Mouse (Mus musculus) mouse embryonic stem cell (cell line): Measurements from ENCODE around the gene Asap2.
"Not testable (repeated sequence)": the region's sequence is repeated elsewhere in the genome, so short reads cannot be mapped to it uniquely, and the experiment has no call there.

Experiments
- in situ Hi-C, 2 experiments: fragments of 300-500 bp; cut with MboI; formaldehyde crosslinking; loops; 1 replicate in 1 of 2; 3 replicates in 1 of 2; pipeline ENCODE4 v1.14.3; 2019 to 2020; ENCODE audit warnings: low sequenced_read_pairs in 2 of 2, low pct_unique_long_range_greater_than_20kb in 1 of 2, mixed read lengths in 1 of 2; ENCODE audit not compliant: unreplicated experiment in 1 of 2

The Asap2 gene

DNA sequence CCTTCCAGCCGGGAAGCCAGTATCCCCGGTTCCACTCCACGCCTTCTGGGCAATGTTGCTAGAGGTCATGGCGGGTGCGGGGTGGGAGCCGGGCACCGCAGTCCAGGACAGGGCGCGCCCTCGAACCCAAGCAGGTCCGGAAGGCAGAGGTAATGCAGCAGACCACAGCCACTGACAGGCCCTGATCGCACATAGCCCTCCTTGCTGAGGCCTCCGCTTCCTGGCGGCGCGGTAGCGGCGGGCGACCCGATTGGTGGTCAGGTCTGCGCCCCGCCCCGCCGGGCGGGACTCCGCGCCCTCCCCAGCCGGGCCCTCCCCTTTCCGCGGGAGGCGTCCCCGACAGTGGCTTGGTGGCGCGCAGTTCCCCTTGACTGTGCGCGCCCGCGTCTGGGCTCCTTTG is at the start of gene Asap2:
Gene Asap2 (plus strand): TSS at position 328 of the 400 bp plus-strand sequence.
- in situ Hi-C loops, result not testable (repeated sequence)

DNA sequence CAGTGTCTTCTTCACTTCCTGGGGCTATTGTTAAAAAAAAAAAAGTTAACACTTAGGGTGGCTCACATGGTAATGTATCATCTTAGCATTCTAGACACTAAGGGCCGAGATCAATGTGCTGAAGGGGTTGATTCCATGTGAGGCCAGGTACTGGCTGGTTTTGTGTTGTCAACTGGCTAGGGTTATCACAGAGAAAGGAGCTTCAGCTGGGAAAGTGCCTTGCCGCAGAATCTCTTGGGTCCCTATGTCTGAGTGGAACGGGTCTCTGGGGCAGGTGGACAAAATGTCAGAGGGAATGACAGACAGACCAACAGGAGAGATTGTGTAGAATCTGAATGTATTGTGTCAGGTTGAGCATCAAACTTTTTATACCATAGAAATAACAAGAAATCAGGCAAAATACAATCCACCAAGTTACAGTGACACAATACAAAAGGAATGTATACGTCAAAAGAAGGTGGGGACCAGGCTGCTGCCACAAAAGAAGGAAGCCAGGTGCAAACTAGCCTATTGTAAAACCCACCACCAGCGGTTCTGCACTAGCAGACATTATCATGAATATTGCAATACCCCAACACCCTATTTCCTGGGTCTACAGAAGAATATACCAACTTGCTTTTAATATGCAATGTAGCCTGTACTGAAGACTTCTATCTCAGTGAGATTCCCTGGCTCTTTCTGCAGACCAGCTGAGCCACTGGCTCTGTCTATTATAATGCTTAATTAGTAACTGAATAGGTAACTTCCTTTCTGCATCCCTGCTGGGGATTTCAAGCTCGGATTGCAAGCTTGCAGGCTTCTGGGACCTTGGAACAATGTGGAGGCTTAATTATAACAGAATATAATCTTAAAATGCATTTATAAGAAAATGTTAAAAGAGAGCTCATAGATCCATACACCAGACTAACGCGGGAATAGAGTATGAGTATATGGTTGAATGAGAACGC is 42.9 kb upstream of the Asap2 start:
- in situ Hi-C loops, result not testable (repeated sequence)

DNA sequence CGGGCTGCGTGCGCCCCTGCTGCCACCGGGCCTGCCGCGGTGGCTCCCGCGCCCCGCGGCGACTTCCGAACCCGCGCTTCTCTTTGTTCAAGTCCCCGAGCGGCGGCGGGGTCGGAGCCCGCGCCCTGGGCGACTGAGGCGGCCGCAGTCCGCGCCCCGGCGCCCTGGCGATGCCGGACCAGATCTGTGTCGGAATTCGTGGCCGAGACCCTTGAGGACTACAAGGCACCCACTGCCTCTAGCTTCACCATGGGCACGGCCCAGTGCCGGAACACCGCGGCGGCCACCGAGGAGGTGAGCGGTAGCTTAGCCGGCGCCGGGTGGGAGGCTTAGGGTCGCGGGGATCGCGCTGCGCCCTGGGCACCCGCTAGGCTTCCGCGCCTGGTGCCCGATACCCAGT is 320 bp downstream of the Asap2 start:
- in situ Hi-C loops, result not testable (repeated sequence)

DNA sequence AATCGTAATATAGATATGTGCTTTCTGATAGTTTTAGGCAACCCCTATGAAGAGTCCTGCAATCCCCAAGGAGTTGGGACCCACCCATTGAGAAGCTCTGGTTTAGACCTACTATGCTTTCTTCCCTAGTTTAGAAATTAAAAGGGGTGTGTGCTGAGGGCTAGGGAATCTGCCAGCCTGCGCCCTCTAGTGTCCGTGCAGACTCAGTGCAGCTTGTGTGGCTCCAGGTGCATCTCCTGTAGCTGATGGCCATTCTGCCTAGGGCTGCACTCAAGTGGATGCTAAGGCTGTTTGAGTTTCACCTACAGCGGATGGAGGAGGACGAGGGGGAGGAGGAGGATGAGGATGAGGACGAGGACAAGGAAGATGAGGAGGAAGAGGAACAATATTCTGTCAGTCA is 40.6 kb downstream of the Asap2 start:
- in situ Hi-C loops, result not testable (repeated sequence)

DNA sequence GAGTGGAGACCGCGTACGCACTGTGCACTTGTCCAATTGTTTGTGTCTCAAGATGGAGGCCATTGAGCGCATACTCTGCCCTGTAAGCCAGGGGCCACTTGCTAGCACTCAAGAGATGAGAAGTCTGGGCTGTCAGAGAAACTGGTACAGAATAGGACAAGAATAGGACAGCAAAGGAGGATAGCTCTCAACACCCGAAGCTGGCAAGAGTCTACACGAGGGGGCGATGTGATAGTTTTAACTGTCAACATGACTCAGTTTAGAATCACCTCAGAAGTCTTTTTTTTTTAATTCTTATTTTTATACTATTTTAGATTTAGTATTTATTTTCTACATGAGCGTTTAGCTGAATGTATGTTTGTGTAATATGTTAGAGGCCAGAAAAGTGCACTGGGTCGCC is 56.5 kb downstream of the Asap2 start:
- in situ Hi-C loops, result not testable (repeated sequence)

DNA sequence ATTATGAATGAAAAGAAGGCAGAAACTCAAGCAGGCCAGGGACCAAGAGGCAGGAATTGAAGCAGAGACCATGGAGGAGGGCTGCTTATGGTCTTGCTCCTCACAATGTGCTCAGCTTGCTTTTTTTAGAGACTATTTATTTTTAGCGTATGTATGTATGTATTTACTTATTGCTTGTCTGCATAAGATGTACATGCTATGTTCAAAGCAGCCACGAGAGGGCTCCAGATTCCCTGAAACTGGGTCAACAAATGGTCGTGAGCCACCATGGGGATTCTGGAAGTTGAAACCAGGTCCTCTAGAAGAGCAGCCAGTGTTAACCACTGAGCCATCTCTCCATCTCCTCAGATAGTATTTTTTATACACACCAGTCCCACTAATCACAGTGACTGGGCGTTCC is 85.5 kb downstream of the Asap2 start:
- in situ Hi-C loops, result not testable (repeated sequence)

DNA sequence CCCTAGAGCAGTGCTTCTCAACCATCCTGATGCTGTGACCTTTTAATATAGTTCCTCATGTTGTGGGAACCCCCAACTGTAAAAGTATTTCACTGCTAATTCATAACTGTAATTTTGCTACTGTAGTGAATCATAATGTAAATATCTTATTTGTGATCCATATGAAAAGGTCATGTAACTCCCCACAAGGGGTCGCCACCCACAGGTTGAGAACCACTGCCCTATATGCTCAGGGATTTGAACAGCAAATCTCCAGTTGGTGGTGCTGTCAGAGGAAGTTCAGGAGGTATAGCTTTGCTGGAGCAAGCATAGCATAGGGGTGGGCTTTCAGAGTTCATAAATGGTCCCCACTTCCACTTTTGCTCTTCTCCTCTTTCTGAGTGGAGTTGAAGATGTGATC is 99.9 kb downstream of the Asap2 start:
- in situ Hi-C loops, result loop anchor here in 1 of 2 experiments (10.0 kb wide), 1 partner anchor 175 kb away; no protein-coding TSS in a partner anchor

DNA sequence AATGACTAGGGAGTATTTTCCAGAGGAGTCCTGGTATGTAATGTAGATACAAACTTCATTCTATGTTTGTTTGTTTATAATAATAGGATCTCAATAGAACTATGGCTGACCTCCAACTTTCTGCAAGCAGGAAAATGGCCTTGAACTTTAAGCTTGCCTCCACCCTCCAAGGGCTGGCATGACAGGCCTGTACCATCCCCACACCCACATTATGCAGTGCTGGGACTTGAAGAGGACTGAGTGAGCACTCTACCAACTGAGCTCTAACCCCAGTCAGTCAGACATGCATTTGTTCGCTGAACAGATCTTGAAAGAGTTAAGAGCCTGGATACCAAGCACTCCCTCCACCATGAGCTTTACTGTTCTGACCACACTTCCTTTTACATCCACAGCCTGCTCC is 102.2 kb downstream of the Asap2 start:
- in situ Hi-C loops, result loop anchor here in 1 of 2 experiments (10.0 kb wide), 1 partner anchor 172 kb away; no protein-coding TSS in a partner anchor

DNA sequence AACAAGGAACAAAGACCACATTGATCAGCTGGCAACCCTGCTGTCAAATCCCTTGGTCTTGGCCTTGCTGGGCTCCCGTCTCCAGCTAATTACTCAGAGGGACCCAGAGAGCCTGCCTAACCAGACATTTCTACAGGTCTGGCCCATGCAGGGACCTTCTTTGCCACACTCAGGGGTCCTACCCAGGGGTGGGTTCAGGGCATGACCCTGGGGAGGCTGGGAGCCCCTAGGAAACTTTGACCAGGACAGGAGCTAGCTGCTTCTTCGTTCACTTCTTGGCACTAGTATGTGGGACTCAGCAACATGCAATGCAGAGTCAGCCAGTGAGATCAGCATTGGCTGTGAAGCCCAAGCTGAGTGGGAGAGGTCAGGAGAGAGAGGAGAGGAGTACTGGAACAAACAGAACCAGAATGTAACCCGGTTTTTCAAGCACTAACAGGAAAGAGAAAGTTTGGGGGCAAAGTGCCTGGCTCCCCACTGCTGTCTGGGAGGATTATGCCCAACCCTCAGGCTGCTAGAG is 107.6 kb downstream of the Asap2 start:
- in situ Hi-C loops, result loop anchor here in 1 of 2 experiments (10.0 kb wide), 1 partner anchor 167 kb away; no protein-coding TSS in a partner anchor

DNA sequence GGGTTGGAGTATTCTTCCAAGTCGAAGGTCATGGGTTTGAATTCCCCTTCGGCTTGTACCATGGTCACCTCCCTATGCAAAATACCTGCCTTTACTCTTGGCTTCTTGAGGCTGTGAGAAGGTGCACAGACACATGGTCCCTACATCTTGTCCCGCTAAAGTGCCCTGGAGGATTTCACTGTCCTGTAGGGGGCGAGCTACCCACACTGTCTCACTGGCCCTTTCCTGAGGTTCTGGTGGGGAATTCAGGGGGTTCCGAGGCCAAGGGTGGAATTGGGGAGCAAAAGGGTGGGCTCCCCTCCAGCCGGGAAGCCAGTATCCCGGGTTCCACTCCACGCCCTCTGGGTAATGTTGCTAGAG is 120.8 kb downstream of the Asap2 start:
- in situ Hi-C loops, result not testable (repeated sequence)

DNA sequence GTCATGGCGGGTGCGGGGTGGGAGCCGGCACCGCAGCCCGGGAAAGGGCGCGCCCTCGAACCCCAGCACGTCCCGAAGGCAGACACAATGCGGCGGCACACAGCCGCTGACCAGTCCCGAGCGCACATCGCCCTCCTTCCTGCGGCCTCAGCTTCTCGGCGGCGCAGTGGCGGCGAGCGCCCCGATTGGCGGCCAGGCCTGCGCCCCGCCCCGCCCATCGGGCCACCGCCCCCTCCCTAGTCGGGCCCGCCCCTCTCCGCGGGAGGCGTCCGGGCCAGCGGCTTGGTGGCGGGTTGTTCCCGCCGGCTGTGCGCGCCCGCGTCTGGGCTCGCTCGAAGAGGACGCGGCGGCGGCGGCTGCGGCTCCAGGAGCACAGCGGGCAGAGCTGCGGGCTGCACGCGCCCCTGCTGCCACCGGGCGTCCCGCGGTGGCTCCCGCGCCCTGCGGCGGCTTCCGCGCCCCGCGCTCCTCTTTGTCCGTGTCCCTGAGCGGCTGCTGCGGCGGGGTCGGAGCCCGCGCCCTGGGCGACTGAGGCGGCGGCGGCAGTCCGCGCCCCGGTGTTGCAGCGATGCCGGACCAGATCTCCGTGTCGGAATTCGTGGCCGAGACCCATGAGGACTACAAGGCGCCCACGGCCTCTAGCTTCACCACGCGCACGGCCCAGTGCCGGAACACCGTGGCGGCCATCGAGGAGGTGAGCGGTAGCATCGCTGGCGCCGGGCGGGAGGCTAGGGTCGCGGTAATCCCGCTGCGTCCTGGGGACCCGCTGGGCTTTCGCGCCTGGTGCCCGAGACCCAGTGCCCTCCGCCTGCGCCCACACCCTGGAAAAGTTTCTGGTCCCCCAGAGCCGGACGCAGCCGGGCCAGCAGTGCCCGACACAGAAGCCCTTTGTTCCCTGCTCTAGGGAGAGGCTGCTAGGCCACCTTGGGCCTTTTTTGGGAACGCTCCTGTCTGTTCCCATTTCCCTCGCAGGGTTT is 121.5 kb downstream of the Asap2 start:
- in situ Hi-C loops, result no loop called here

DNA sequence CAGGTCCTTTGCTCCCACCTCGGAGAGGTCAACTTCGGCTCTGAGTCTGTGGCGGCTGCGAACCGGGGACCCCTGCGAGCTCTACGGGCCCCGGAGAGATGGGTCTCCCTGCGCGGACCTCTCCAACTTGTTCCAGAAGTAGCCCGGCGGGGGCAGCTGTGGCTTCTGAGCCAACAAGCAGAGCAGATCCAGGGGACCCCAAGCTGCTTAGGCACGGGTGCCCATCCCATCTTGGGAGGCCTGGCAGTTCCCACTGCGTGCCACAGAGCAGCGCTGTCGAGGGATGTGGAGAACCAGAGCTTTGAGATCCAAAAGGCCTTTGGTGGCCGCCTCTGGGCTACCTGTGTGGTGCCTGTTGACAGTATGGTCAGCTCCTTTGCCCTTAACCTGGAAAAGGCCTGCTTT is 122.2 kb downstream of the Asap2 start:
- in situ Hi-C loops, result no loop called here

DNA sequence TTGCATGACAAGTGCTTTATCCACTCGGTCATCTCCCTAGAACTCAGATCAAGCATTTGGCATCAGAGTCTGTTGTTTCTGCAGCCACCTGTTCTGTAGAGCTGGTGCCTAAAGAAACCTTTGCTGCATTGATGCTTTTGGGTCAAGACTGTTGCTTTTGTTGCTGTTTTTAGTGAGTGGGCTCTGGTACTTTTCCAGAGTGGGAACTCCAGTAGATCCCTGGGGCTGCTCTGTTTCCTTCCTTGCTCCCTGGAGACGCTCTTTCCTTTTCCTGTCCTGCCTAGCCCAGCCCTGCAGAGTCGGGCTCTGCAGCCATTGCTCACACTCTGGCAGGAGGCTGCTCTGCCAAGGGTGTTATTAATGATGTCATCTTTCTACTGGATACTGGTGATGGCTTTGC is 129.2 kb downstream of the Asap2 start:
- in situ Hi-C loops, result no loop called here

DNA sequence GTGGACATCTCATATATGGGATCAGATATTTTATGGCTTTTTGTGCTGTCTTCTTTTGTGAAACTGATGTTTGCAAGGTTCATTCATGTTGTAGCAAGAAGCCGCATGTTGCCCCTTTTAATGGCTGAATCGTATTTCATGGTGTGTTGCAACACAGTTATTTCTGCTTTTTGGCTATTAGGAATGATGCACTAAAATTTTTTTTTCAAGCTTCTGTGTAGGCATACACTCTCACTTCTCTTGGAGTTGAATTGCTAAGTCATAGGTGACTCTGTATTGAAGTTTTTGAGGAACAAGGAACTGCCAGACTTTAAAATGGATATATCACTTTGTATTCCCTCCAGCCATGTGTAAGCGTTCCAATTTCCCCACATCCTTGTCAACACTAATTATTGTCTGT is 132.6 kb downstream of the Asap2 start:
- in situ Hi-C loops, result no loop called here

DNA sequence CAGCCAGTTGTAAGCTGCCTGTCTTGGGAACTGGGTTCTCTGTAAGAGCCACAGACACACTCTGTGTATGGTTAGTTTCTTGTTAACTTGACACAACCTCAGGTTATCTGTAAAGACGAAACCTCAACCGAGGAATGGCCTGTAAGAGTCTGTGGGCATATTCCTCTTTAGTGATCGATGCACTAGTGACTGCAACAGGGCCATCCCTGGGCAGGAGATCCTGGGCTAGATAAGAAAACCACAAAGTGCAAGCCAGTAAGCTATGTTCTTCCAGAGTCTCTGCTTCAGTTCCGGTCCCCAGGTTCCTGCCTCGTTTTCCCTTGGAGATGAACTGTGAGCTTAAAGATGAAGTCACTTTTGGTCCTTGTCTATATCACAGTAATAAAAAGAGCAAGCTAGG is 133.4 kb downstream of the Asap2 start:
- in situ Hi-C loops, result no loop called here

DNA sequence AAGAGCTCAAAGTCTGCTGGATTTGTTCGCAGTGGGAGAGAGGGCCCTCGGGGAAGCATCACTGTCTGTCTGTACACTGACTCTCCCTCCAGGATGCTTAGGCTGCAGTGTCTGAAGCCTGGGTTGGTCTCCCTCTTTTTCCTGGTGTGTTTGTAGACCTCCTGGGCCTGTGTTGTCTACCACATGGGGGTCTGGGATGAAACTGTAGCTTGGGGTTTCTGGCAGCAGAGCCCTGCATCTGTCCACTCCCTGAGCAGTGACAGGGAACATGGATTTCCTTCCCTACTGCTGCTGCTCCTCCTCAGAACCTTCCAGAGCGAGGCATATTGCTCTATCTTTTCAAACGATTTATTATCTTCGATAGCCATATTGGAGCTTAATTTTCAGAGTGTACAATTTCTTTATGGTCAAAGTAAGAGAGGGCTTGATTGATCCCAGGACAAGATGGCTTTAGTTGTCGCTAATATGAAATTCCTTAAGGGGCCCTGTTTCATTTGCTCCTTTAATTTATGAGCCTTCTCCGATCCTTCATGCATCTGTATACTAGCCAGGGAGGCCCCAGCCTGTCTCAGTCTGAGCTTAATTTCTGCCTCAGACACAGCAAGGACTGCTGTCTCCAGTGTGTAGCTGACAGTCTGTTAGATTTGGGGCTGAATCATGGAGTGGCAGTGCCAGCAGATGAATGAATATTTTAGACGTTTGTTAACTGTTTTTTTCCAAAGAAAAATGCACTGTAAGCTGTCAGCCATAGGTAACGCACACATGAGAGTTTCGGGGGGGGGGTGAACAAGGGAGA is 135.6 kb downstream of the Asap2 start:
- in situ Hi-C loops, result loop anchor here in 1 of 2 experiments (5.0 kb wide), 1 partner anchor 96 kb away; no protein-coding TSS in a partner anchor

DNA sequence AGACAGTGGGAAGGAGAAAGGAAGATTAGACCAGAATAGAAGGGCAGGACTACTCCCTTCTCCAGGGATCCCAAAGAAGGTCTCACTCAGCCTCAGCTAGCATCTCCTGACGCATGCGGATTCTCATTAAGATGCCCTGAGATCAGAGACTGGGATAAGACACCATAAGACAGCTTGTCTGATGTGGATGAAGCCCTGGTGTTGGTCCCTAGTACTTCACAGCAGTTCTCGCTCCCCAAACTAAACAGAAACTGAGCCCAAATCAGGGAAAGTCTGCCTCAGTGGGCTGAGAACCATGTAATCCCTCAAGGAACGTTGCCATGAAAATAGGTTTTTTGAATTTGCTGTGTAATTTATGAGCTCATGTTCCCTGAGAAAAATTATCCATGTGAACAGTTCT is 136.3 kb downstream of the Asap2 start:
- in situ Hi-C loops, result loop anchor here in 1 of 2 experiments (5.0 kb wide), 1 partner anchor 96 kb away; no protein-coding TSS in a partner anchor
